Mouse (Mus musculus): Measurements from ENCODE around the gene Gm8104.
"Not testable (repeated sequence)": the region's sequence is repeated elsewhere in the genome, so short reads cannot be mapped to it uniquely, and the experiment has no call there.

The Gm8104 gene

GRCm38 (mm10) chr14:43100301-43100700 lies at the start of gene Gm8104:
Gene Gm8104 (plus strand): TSS chr14:43100601.
- DNase-seq (ENCODE audit: low spot score), result not testable (repeated sequence)

DNA sequence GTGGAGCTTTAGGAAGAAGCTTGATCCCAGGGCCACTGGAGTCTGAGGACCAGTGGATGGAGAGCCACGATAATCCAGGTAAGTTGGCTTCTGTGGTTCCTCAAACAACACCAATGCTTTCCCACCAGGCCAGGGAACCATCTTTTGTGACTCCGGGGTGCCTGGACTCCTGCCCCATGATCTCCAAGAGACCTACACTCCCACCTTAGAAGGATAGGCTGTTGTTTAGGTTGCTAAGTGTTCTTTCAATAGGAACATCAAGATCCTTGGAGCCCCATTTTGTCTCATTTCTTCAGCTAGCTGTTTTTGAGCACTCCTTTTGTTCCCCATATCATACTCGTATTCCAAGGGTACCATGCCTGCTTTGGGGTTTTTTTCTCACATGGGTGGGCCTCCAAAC lies 42.3 kb upstream of the Gm8104 start:
- DNase-seq (ENCODE audit: low spot score), result not testable (repeated sequence)

DNA sequence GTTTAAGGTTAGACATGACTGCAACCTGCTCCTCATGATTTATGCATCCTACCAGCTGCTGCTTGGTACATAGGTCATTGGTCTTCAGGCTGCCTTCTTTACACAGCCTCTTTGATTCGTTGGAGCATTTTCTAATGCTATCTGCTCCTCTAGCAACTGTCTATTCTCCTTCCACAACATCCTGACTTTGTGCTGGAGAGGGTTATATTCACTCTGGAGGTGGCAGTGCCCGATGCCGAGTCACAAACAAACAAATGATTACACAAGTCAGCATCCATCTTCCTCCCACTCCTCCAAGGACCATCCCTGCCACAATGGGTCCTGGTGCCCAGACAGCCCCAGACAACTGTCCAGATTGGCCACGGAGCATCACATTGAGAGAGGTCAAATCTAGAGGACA lies 40.2 kb upstream of the Gm8104 start:
- not testable (repeated sequence) for DNase-seq (ENCODE audit: low spot score)

DNA sequence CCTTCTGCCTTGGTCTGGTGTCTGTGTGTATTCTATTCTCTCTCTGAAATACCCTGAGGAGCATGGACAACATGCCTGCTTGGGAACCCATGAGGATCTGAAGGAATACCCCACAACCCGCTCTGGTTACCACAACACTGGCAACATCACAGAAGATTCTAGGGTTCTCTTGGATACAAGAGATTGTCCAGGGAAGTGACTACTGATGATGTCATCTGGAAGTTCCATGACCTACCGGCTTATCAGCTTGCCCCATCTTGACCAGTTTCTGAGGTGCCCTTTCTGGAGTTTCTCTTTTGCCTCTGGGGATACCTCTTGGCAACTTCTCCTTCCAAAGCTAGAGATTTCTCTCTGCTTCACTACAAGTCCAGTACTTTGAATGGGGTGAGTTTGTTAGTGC lies 23.9 kb upstream of the Gm8104 start, which contains the start of gene Gm8094:
Gene Gm8094 (minus strand): TSS at position 101 of the 400 bp plus-strand sequence.
- not testable (repeated sequence) for DNase-seq (ENCODE audit: low spot score)

DNA sequence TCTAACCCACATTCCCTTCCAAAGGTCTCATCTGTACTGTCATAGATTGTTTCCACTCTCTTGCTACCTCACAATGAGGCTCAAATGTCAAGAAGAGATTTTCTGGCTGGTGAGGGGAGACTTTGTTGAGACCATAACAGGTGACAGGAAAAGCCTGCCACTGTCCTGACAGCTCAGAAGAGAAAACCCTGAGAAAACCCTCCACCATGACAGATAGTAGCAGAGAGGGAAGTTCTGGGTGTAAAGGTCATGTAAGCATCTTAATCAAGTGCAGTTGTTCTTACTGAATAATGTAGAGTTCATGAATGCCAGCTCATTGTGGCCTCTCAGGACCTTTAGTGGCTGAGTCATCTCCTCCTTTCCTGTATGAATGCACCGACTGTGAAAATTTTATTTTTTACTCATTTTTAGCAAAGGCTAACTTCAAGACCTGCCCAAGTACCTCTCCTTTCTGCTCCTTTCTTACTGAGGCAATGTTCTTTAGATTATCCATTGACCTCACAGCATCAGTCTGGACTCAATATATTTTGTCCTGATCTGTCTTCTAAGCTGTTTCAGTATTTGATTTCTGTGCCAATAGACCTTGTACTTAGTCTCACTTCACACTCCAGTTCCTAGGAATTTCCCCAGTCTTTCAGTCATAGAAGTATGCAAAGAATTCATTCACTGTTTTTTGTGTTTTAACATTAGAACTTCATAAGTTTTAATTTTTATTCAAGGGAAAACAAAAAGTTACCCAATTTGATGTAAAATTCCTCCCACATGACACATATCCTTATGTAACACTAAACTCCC lies 15.3 kb upstream of the Gm8104 start:
- DNase-seq (ENCODE audit: low spot score), result not testable (repeated sequence)

DNA sequence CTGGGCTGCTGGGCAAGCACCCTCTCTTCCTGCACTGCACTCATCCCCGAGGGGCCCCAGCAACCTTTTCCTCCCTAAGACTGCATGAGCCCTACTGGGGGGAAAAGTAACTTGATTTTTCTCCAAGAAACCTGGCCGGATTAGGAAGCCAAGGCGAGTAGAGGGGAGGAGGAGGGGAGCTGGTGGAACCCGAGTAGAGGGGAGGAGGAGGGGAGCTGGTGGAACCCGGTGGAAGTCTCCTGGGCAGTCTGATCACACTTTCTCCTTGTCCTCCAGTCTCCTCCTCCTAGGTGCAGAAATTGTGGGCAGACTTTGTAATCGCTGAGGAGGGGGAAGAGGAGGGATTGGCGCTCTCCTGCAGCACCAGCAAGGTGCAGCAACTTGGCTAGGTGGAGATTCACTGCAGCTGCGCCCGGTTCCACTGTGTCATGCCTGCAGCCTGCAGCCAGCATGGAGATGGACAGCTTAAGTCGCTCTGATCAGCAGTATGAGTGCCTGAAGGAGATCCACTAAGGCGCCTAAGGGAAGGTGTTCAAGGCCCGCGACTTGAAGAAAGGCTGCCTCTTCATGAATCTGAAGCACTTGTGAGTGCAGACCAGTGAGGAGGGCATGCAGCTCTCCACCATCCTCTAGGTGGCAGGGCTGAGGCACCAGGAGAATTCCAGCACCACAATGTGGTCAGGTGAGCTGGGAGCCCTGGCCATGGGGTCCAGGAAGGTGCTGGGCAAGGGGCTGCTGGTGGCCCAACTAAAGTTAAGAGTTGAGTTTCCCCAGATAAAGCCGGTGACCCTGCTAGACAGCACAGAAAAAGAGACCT lies 11.1 kb upstream of the Gm8104 start:
- not testable (repeated sequence) for DNase-seq (ENCODE audit: low spot score)

GRCm38 (mm10) chr14:43119673-43120072 lies 19.3 kb downstream of the Gm8104 start:
- DNase-seq (ENCODE audit: low spot score), result not testable (repeated sequence)

GRCm38 (mm10) chr14:43126286-43126685 lies 25.9 kb downstream of the Gm8104 start:
- not testable (repeated sequence) for DNase-seq (ENCODE audit: low spot score)

Data from urinary bladder, postnatal 10 days (tissue).